Mouse (Mus musculus) CD8-positive naive resting alpha-beta T cell, adult 2 months (primary cell): ENCODE measurements around the gene H1fx.
"Not testable (repeated sequence)": the region's sequence is repeated elsewhere in the genome, so short reads cannot be mapped to it uniquely, and the experiment has no call there.

Experiments
- DNase-seq, 2 experiments: peaks; one replicate each; pipeline ENCODE4 v3.0.0; 2022; ENCODE audit warnings: low read depth in 2 of 2, low spot score in 2 of 2

The H1fx gene

GRCm38 (mm10) chr6:87981030-87981485 lies 379 bp downstream of the H1fx start:
- no peak for DNase-seq

- DNase-seq = no peak
Observed at GRCm38 (mm10) chr6:87980374-87981029, 935 bp downstream of the H1fx start.

- no peak for DNase-seq
Observed at GRCm38 (mm10) chr6:87979728-87980127, 1.7 kb downstream of the H1fx start.

GRCm38 (mm10) chr6:87970041-87970440 lies 11.4 kb downstream of the H1fx start:
- no peak for DNase-seq

- DNase-seq = not testable (repeated sequence)
Observed at GRCm38 (mm10) chr6:87962457-87962856, 19.0 kb downstream of the H1fx start.

GRCm38 (mm10) chr6:87942179-87942578 lies 39.3 kb downstream of the H1fx start:
- DNase-seq = no peak

GRCm38 (mm10) chr6:87938941-87939340 lies 42.5 kb downstream of the H1fx start:
- no peak for DNase-seq

- no peak for DNase-seq
Observed at GRCm38 (mm10) chr6:87937178-87937788, 44.2 kb downstream of the H1fx start.

- DNase-seq = no peak
Observed at GRCm38 (mm10) chr6:87935037-87935436, 46.4 kb downstream of the H1fx start.
